Mouse (Mus musculus): ENCODE measurements around the gene Prkag2.

DNA sequence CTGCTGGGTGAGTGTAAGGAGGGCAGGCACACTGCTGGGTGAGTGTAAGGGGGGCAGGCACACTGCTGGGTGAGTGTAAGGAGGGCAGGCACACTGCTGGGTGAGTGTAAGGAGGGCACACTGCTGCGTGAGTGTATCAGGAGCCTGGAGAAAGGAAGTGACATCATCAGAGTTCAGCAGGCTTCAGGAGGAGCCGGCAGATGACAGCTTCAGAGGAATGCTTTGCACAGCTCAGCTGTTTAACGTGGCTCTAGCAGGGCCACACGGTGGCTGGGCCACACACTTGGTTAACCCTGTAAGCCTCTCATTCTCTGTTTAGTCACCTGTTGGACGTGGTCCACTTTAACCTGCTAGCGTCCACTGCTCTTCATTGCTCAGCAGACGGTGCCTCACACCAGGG is 16.6 kb downstream of the Prkag2 start:
- TF ChIP-seq POLR2A (IDR thresholded peaks at IDR 0.05; ENCODE audit: borderline replicate concordance, extremely low read depth, low read depth, low read length) (no peak), CTCF (IDR thresholded peaks at IDR 0.05; ENCODE audit: insufficient read depth, low read length) (no peak)
